Mouse (Mus musculus) heart, embryonic 16.5 days (tissue): ENCODE measurements at regions not wholly inside any gene's neighbourhood (a gene's known extent, or its start where the extent isn't known, plus 50 kb on each side); places are given as distances from the start of the nearest gene placed in this dataset.

ENCODE experiments used
- ATAC-seq: fragments of 200-750 bp; cut with Nextera tagmentation; replicated peaks from 2 replicates; pipeline ENCODE4 v1.8.0; 2017; ENCODE audit warnings: moderate number of reproducible peaks; ENCODE audit not compliant: insufficient read depth, low FRiP score; ENCODE audit errors: extremely low read depth
- H3K27ac ChIP-seq: fragments of 300-500 bp; sonication (generic); 2 replicates; pipeline ENCODE4 v1.5.1; 2014; ENCODE audit warnings: mild to moderate bottlenecking, low read length, control low read depth, moderate library complexity
- H3K27me3 ChIP-seq: fragments of 300-500 bp; sonication (generic); 2 replicates; pipeline ENCODE4 v1.6.1; 2014; ENCODE audit warnings: low read length, mixed read lengths; ENCODE audit not compliant: control insufficient read depth, insufficient read depth
- H3K36me3 ChIP-seq: fragments of 300-500 bp; sonication (generic); 2 replicates; pipeline ENCODE4 v1.6.1; 2014; ENCODE audit not compliant: control insufficient read depth, insufficient read depth
- H3K4me1 ChIP-seq: fragments of 300-500 bp; sonication (generic); 2 replicates; pipeline ENCODE4 v1.6.1; 2014; ENCODE audit warnings: low read length, mixed read lengths; ENCODE audit not compliant: control insufficient read depth, insufficient read depth
- H3K4me2 ChIP-seq: fragments of 300-500 bp; sonication (generic); 2 replicates; pipeline ENCODE4 v1.6.1; 2014; ENCODE audit warnings: low read depth, mild to moderate bottlenecking, control low read depth, low read length
- H3K4me3 ChIP-seq: fragments of 300-500 bp; sonication (generic); 2 replicates; pipeline ENCODE4 v1.5.1; 2014; ENCODE audit warnings: mild to moderate bottlenecking, control low read depth, low read length
- H3K9ac ChIP-seq: fragments of 300-500 bp; sonication (generic); 2 replicates; pipeline ENCODE4 v1.6.1; 2014; ENCODE audit warnings: low read length, control low read depth
- H3K9me3 ChIP-seq: fragments of 300-500 bp; sonication (generic); replicated peaks from 2 replicates; pipeline ENCODE4 v1.6.1; 2016; ENCODE audit warnings: low read length; ENCODE audit not compliant: control insufficient read depth
- WGBS: fragments of 180-500 bp; shearing (Covaris S2); extraction: QIAGEN DNeasy Blood & Tissue Kit; methylation state at CpG from one replicate; pipeline ENCODE4 v1.1.7; 2014; 5-methylcytosine and 5-hydroxymethylcytosine counted together

- 62% methylated on average over 2 of the region's 2 CpGs for WGBS
- no peak overlapping the region for H3K4me3 ChIP-seq
- no peak overlapping the region for H3K4me2 ChIP-seq
- ATAC-seq: no peak
- no peak overlapping the region for H3K27ac ChIP-seq
- H3K36me3 ChIP-seq: no peaks in the 10 kb centered on the region
- no peaks in the 10 kb centered on the region for H3K9me3 ChIP-seq
- no peak overlapping the region for H3K9ac ChIP-seq
- H3K4me1 ChIP-seq: no peaks in the 10 kb centered on the region
- H3K27me3 ChIP-seq: no peaks in the 10 kb centered on the region
Measured at GRCm38 (mm10) chr2:123806370-123806769, 283.4 kb upstream of the Sema6d start.

- no peak overlapping the region for H3K27ac ChIP-seq
- no peaks in the 10 kb centered on the region for H3K4me1 ChIP-seq
- WGBS: 68% methylated on average over 15 of the region's 15 CpGs
- H3K36me3 ChIP-seq: no peaks in the 10 kb centered on the region
- no peaks in the 10 kb centered on the region for H3K9me3 ChIP-seq
- no peak overlapping the region for H3K4me2 ChIP-seq
- no peak overlapping the region for H3K9ac ChIP-seq
- no peak overlapping the region for H3K4me3 ChIP-seq
- no peaks in the 10 kb centered on the region for H3K27me3 ChIP-seq
- no peak for ATAC-seq
Measured at GRCm38 (mm10) chr2:123813182-123813949, 276.4 kb upstream of the Sema6d start.

- no peaks in the 10 kb centered on the region for H3K27me3 ChIP-seq
- H3K4me2 ChIP-seq: no peak overlapping the region
- no peak overlapping the region for H3K9ac ChIP-seq
- no peak for ATAC-seq
- WGBS: 56% methylated on average over 3 of the region's 3 CpGs
- H3K4me1 ChIP-seq: no peaks in the 10 kb centered on the region
- no peaks in the 10 kb centered on the region for H3K9me3 ChIP-seq
- no peak overlapping the region for H3K27ac ChIP-seq
- no peaks in the 10 kb centered on the region for H3K36me3 ChIP-seq
- no peak overlapping the region for H3K4me3 ChIP-seq
Measured at GRCm38 (mm10) chr2:123813950-123814337, 275.8 kb upstream of the Sema6d start.

- Histone ChIP-seq H3K9ac (no peak overlapping the region), H3K27ac (no peak overlapping the region), H3K4me2 (no peak overlapping the region), H3K9me3 (no peaks in the 10 kb centered on the region), H3K4me3 (no peak overlapping the region), H3K4me1 (no peaks in the 10 kb centered on the region), H3K27me3 (no peaks in the 10 kb centered on the region), H3K36me3 (no peaks in the 10 kb centered on the region)
- no peak for ATAC-seq
- 82% methylated on average over 2 of the region's 2 CpGs for WGBS
Measured at GRCm38 (mm10) chr2:123816627-123817026, 273.1 kb upstream of the Sema6d start.

GRCm38 (mm10) chr2:123833540-123834136, 256.1 kb upstream of the Sema6d start:
- H3K4me2 ChIP-seq: no peak overlapping the region
- H3K4me1 ChIP-seq: no peaks in the 10 kb centered on the region
- no peak overlapping the region for H3K27ac ChIP-seq
- H3K9ac ChIP-seq: no peak overlapping the region
- no peaks in the 10 kb centered on the region for H3K27me3 ChIP-seq
- WGBS: 60% methylated on average over 1 of the region's 1 CpGs
- H3K36me3 ChIP-seq: no peaks in the 10 kb centered on the region
- no peak overlapping the region for H3K4me3 ChIP-seq
- ATAC-seq: no peak
- H3K9me3 ChIP-seq: no peaks in the 10 kb centered on the region
